Mouse (Mus musculus): Measurements from ENCODE around the gene Ugt1a8. TPM values are rescaled to one million over a fixed set of nuclear protein-coding genes. Genes with fewer than 3 reads are reported as not detected.
A peak's percentile ranks its signal among the peaks of the same experiment; 100 is the strongest.

The Ugt1a8 gene
- polyA plus RNA-seq, 1 experiment from 2014 or later = not detected

DNA sequence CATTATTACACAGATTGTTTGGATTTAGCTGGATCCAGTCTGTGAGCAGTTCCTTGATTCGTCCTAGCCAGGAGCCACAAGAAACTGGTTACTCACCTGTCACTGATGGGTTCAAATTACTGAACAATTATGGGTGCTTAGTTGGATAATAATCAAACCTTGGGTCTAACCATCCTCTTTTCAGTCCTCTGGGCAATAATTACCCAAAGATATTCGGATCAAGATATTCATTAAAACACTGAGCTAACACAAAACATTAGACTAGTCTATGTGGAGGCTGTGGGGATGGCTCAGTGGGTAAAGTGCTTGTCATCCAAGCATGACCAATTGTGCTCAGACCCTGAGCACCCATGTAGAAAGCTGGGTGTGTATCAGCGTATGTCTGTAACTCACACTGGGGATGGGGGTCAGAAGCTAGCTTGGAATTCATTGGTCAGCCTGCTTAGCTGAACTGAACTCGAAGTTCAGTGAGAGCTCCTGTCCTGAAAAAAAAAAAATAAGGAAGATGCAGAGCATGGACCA is 148.3 kb downstream of the Ugt1a8 start:
- Histone ChIP-seq H3K4me2 (replicated peaks) (no peak overlapping the region), H3K4me1 (no peaks in the 10 kb centered on the region), H3K27me3 (no peaks in the 10 kb centered on the region), H3K4me3 (no peak overlapping the region), H3K9me3 (peaks cover 93% of the 10 kb centered on the region), H3K9ac (replicated peaks) (no peak overlapping the region), H3K27ac (replicated peaks) (no peak overlapping the region), H3K36me3 (no peaks in the 10 kb centered on the region)
- ATAC-seq (replicated peaks) = no peak
- WGBS = 66% methylated on average over 4 of the region's 4 CpGs

DNA sequence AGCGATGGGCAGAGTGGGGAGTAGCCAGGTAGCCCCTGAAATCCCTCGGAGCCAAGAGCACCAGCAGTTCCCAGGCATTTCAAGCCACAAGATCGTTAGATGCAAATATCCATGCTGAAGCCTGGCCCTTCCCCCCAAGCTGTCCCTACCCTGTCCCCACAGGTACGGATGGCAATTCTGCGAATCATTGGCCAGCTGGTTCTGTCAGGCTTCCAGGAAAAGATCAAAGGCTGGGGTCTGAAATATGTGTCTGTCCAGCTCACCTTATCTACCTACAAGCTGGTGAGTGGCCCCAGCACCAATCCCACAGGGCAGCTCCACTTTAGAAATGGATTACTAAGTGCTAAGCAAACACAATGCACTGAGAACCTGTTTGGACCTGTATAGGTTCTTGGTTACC is 149.7 kb downstream of the Ugt1a8 start:
- H3K27me3 ChIP-seq = no peaks in the 10 kb centered on the region
- 76% methylated on average over 5 of the region's 5 CpGs for WGBS
- H3K27ac ChIP-seq (replicated peaks) = no peak overlapping the region
- H3K9ac ChIP-seq (replicated peaks) = no peak overlapping the region
- no peak overlapping the region for H3K4me3 ChIP-seq
- no peaks in the 10 kb centered on the region for H3K4me1 ChIP-seq
- no peak for ATAC-seq (replicated peaks)
- no peaks in the 10 kb centered on the region for H3K36me3 ChIP-seq
- H3K9me3 ChIP-seq = peaks cover 90% of the 10 kb centered on the region
- H3K4me2 ChIP-seq (replicated peaks) = no peak overlapping the region

DNA sequence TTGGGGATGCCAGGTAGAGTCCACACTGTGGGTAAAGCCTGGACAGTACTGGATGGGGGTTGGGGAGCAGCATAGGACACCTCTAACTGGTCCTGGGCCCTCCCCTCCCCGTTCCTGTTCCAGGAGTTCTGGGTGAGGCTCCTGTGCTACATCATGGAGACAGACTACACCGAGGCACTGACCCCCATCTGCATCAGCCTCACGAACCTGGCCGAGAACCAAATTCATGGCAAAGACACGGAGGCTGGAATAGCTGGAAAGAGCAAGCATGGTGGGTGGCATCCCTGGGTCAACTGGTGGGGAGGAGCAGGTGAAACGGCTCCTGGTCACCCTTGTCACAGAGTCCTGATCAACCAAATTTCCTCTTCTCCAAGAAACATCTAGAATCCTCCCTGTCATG is 151.2 kb downstream of the Ugt1a8 start:
- no peaks in the 10 kb centered on the region for H3K36me3 ChIP-seq
- H3K4me3 ChIP-seq = no peak overlapping the region
- ATAC-seq (replicated peaks) = 0 out of 2 replicates have a peak, but pooled peaks have one; percentile 11
- H3K27me3 ChIP-seq = no peaks in the 10 kb centered on the region
- H3K4me2 ChIP-seq (replicated peaks) = no peak overlapping the region
- WGBS = 81% methylated on average over 6 of the region's 6 CpGs
- peaks cover 90% of the 10 kb centered on the region for H3K9me3 ChIP-seq
- H3K4me1 ChIP-seq = no peaks in the 10 kb centered on the region
- H3K9ac ChIP-seq (replicated peaks) = no peak overlapping the region
- H3K27ac ChIP-seq (replicated peaks) = no peak overlapping the region

DNA sequence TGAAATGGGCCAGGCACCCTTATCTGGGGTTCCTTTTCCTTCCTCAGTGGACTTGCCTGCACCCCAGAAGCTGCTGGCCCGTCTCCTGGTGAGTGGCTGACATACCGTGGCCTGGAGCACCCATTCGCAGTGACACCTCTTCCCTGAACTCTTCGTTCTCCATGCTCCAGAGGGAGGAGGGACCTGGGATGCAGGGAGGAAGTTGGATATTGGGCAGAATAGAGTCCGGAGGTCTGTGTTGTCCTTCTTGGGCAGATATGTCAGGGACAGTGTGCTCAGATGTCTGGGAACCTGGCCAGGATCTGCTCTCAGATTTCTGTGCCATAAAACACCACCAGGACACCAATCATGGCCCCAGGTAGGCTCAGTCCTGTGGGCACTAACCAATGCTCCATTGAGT is 152.5 kb downstream of the Ugt1a8 start:
- Histone ChIP-seq H3K9ac (replicated peaks) (no peak overlapping the region), H3K4me1 (no peaks in the 10 kb centered on the region), H3K27ac (replicated peaks) (no peak overlapping the region), H3K4me3 (no peak overlapping the region), H3K4me2 (replicated peaks) (no peak overlapping the region), H3K27me3 (no peaks in the 10 kb centered on the region), H3K9me3 (peaks cover 90% of the 10 kb centered on the region), H3K36me3 (no peaks in the 10 kb centered on the region)
- no peak for ATAC-seq (replicated peaks)
- 74% methylated on average over 5 of the region's 5 CpGs for WGBS

DNA sequence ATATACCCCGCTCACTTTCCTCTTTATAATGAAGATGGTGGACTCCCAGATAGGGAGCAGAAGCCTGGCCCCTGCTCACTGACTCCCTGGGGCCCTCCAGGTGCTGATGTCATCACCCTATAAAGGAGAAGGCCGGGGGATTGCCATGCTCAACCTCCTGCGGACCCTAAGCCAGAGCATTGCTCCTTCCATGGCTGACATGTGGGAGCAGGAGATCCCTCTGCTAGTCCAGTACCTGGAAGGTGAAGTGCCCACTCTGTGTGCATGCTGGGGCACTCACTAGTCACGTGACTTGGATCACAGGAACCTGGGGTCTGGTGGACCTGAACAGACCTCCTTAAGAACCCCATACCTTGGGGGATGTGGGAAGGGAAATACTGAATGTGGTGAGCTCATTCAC is 153.0 kb downstream of the Ugt1a8 start:
- Histone ChIP-seq H3K27me3 (no peaks in the 10 kb centered on the region), H3K36me3 (no peaks in the 10 kb centered on the region), H3K4me2 (replicated peaks) (no peak overlapping the region), H3K9me3 (peaks cover 89% of the 10 kb centered on the region), H3K9ac (replicated peaks) (no peak overlapping the region), H3K4me3 (no peak overlapping the region), H3K27ac (replicated peaks) (no peak overlapping the region), H3K4me1 (no peaks in the 10 kb centered on the region)
- ATAC-seq (replicated peaks) = 0 out of 2 replicates have a peak, but pooled peaks have one; percentile 3
- WGBS = 72% methylated on average over 4 of the region's 4 CpGs

DNA sequence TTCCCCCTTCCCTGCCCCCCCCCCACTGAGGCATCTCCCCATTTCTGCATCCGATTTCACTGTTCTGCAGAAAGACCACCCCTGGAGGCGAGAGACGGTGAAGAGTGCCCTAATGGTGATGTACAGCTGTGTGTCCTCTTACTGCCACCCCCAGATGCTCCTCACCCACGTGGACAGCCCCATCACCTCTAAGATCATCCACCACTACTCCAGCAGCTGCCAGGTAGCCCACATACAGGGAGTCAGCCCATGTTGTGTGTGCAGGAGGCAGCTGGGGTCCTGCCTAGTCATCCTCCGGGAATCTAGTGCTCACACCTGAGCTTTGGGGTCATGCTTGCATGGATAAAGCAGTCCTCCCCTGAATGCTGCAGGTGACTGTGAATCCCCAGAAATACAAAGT is 156.2 kb downstream of the Ugt1a8 start:
- H3K4me2 ChIP-seq (replicated peaks) = no peak overlapping the region
- H3K9me3 ChIP-seq = peaks cover 85% of the 10 kb centered on the region
- WGBS = 64% methylated on average over 5 of the region's 5 CpGs
- ATAC-seq (replicated peaks) = no peak
- no peaks in the 10 kb centered on the region for H3K36me3 ChIP-seq
- H3K27ac ChIP-seq (replicated peaks) = no peak overlapping the region
- H3K4me3 ChIP-seq = no peak overlapping the region
- no peaks in the 10 kb centered on the region for H3K4me1 ChIP-seq
- H3K27me3 ChIP-seq = no peaks in the 10 kb centered on the region
- H3K9ac ChIP-seq (replicated peaks) = no peak overlapping the region

DNA sequence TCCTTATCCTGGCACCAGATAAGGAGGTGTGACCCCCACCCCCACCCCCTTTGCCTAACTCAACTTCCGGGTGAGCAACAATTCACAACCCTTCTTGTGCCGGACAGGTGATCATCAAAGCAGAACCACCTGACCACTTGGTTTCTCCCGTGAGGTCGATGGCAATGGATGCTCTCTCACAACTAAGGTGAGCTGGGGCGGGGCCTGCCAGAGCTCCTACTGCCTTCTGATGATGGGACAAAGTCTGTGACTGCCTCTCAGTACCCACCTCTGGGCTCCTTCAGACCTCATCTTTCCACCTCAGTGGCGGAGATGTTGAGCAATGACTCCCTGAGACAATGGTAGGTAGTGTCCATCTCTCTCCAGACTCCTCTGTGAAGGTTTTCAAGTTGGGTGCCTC is 158.3 kb downstream of the Ugt1a8 start:
- no peak for ATAC-seq (replicated peaks)
- Histone ChIP-seq H3K9ac (replicated peaks) (no peak overlapping the region), H3K36me3 (no peaks in the 10 kb centered on the region), H3K27me3 (no peaks in the 10 kb centered on the region), H3K4me3 (no peak overlapping the region), H3K27ac (replicated peaks) (no peak overlapping the region), H3K9me3 (peaks cover 85% of the 10 kb centered on the region), H3K4me1 (no peaks in the 10 kb centered on the region), H3K4me2 (replicated peaks) (no peak overlapping the region)
- 82% methylated on average over 6 of the region's 6 CpGs for WGBS

DNA sequence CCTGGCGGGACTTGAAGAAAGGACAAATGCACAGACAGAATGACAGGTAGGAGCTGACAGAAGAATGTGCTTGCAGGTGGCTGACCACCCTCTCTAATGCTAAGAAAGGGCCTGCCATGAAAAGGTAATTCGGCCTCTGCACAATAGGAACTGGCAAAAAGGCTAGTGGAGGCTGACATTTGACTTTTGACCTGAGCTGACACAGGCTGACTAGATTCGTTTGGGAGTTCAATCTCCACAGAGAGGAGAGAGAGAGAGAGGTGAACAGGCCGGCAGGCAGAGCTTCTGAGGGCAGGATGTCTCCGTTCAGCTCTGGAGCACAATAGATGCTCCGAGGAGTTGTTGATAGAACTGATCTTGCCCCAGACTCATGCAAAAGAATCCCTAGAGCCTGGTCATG is 158.8 kb downstream of the Ugt1a8 start:
- H3K27ac ChIP-seq (replicated peaks) = no peak overlapping the region
- no peaks in the 10 kb centered on the region for H3K36me3 ChIP-seq
- peaks cover 82% of the 10 kb centered on the region for H3K9me3 ChIP-seq
- ATAC-seq (replicated peaks) = no peak
- 42% methylated on average over 6 of the region's 6 CpGs for WGBS
- no peak overlapping the region for H3K4me3 ChIP-seq
- H3K9ac ChIP-seq (replicated peaks) = no peak overlapping the region
- no peaks in the 10 kb centered on the region for H3K4me1 ChIP-seq
- no peaks in the 10 kb centered on the region for H3K27me3 ChIP-seq
- H3K4me2 ChIP-seq (replicated peaks) = no peak overlapping the region

DNA sequence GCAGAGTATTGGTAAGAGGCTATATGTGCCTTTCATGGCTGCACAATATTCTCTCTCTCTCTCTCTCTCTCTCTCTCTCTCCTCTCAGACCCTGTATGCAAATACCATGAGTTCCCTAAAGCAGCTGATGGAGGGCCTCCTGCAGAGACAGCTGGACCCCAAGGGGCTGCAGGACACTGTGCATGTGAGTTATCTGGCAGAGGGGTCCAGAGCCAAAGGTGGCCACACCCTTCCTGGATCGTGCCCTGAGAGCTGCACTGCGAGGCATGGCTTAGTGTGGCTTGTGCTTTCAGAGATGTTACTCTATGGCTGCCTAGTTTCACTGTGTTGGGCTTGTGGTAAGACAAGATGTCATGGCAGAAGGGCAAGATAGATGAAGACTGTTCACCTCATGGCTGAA is 160.0 kb downstream of the Ugt1a8 start:
- 58% methylated on average over 2 of the region's 2 CpGs for WGBS
- Histone ChIP-seq H3K9me3 (peaks cover 78% of the 10 kb centered on the region), H3K4me3 (no peak overlapping the region), H3K9ac (replicated peaks) (no peak overlapping the region), H3K4me2 (replicated peaks) (no peak overlapping the region), H3K27ac (replicated peaks) (no peak overlapping the region), H3K27me3 (no peaks in the 10 kb centered on the region), H3K36me3 (no peaks in the 10 kb centered on the region), H3K4me1 (no peaks in the 10 kb centered on the region)
- ATAC-seq (replicated peaks) = no peak

DNA sequence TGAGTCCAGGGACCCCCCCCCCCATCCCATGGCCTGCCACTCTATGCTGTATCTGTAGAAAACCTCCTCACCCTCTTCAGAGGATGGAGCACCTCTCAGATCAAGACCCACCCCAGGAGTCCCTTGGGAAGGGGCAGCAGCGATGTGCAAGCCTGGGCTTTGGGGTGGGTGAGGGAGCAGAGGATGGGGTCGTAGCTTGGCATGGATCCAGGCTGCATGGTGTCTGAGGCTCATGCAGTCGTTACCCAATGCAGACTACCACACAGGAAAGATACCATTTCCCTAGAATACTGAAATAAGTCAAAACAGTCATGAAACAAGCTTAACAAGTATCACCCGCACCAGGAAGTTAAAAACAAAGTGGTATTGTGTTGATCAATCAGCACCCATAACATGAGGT is 161.0 kb downstream of the Ugt1a8 start:
- 71% methylated on average over 4 of the region's 4 CpGs for WGBS
- no peak overlapping the region for H3K4me3 ChIP-seq
- H3K27ac ChIP-seq (replicated peaks) = no peak overlapping the region
- H3K36me3 ChIP-seq = no peaks in the 10 kb centered on the region
- H3K27me3 ChIP-seq = no peaks in the 10 kb centered on the region
- no peak overlapping the region for H3K9ac ChIP-seq (replicated peaks)
- H3K9me3 ChIP-seq = peaks cover 74% of the 10 kb centered on the region
- H3K4me2 ChIP-seq (replicated peaks) = no peak overlapping the region
- H3K4me1 ChIP-seq = no peaks in the 10 kb centered on the region
- ATAC-seq (replicated peaks) = no peak

DNA sequence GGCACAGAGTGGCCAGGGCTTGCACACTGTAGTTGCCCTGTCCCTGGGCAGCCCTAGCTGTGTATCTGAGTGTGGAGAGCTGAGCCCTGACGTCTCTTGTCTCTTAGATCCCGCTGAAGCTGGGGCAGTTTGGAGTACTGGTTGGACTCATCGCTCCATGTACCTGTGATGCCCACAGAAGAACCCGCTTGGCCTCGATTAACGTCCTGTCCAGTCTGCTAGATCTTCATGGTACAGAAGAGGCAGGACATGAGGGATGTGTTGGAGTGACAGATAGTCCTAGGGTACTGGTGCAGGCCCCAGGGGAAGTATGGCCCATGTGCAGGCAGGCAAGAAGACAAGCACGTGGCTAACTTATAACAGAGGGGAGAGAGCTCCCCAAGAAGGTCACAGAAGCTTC is 162.0 kb downstream of the Ugt1a8 start:
- H3K4me2 ChIP-seq (replicated peaks) = no peak overlapping the region
- 78% methylated on average over 7 of the region's 7 CpGs for WGBS

DNA sequence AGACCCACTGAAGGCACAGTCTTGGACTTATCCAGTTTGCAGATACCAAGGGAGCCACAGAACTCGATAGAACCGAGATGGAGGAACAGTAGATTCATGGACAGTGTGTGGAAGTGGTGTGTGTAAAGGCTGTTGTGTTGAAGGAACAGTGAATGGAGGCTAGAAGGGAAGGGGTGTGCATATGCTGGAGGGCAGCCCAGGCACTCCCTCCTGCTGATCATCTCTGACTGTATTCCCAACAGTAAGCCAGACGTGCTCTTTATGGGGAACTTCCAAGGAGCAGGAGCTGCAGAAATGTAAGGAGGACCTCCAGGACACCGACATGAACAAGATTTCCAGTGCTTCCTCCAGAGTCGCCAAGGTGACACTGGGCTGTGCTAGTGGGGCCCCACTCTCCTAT is 162.4 kb downstream of the Ugt1a8 start:
- Histone ChIP-seq H3K27me3 (no peaks in the 10 kb centered on the region), H3K9me3 (peaks cover 73% of the 10 kb centered on the region), H3K36me3 (no peaks in the 10 kb centered on the region), H3K9ac (replicated peaks) (no peak overlapping the region), H3K4me2 (replicated peaks) (no peak overlapping the region), H3K27ac (replicated peaks) (no peak overlapping the region), H3K4me3 (no peak overlapping the region), H3K4me1 (no peaks in the 10 kb centered on the region)
- ATAC-seq (replicated peaks) = no peak
- 83% methylated on average over 5 of the region's 5 CpGs for WGBS

More for the DNA sequence above, 162.0 kb downstream of the Ugt1a8 start:
- peaks cover 73% of the 10 kb centered on the region for H3K9me3 ChIP-seq
- H3K4me3 ChIP-seq = no peak overlapping the region
- no peaks in the 10 kb centered on the region for H3K4me1 ChIP-seq
- H3K9ac ChIP-seq (replicated peaks) = no peak overlapping the region
- ATAC-seq (replicated peaks) = no peak
- no peaks in the 10 kb centered on the region for H3K27me3 ChIP-seq
- H3K36me3 ChIP-seq = no peaks in the 10 kb centered on the region
- H3K27ac ChIP-seq (replicated peaks) = no peak overlapping the region

DNA sequence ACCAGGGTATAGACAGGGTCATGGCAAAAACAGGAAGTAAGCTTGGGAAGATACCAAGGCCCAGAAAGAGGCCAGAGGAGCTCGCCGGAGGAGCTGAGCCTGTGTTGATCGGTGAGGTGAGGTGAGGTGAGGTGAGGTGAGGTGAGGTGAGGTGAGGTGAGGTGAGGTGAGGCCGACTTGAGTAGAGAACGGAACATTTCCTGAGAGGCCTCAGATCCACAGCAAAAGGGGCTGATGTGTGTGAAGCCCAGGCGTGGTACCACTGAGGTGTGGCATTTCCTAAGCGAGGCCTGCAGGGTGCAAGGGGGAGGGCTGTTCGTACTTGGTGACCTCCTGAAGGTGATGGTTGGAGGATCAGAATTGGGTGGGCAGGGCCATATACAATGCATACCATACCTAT is 165.5 kb downstream of the Ugt1a8 start:
- no peak overlapping the region for H3K9ac ChIP-seq (replicated peaks)
- WGBS = 78% methylated on average over 8 of the region's 8 CpGs
- H3K27ac ChIP-seq (replicated peaks) = no peak overlapping the region
- H3K9me3 ChIP-seq = peaks cover 67% of the 10 kb centered on the region
- no peak overlapping the region for H3K4me2 ChIP-seq (replicated peaks)
- no peak overlapping the region for H3K4me3 ChIP-seq
- H3K36me3 ChIP-seq = no peaks in the 10 kb centered on the region
- H3K4me1 ChIP-seq = no peaks in the 10 kb centered on the region
- no peak for ATAC-seq (replicated peaks)
- H3K27me3 ChIP-seq = no peaks in the 10 kb centered on the region
